Mouse (Mus musculus) liver, embryonic 14.5 days (tissue): ENCODE measurements at regions not wholly inside any gene's neighbourhood (a gene's known extent, or its start where the extent isn't known, plus 50 kb on each side); places are given as distances from the start of the nearest gene placed in this dataset.

Experiments
- ATAC-seq: fragments of 200-750 bp; cut with Nextera tagmentation; 2 replicates; pipeline ENCODE4 v1.8.0; 2017; ENCODE audit warnings: moderate number of reproducible peaks, mild to moderate bottlenecking, moderate library complexity; ENCODE audit not compliant: insufficient read depth
- DNase-seq, 3 experiments: peaks; one replicate each; pipeline ENCODE4 v3.0.0-alpha.2; 2012 to 2013; ENCODE audit warnings: low read depth in 3 of 3, low spot score in 3 of 3
- H3K27ac ChIP-seq: fragments of 300-500 bp; sonication (generic); 2 replicates; pipeline ENCODE4 v1.5.1; 2014; ENCODE audit warnings: moderate library complexity, mild to moderate bottlenecking, control low read depth, inconsistent platforms
- H3K27me3 ChIP-seq: fragments of 300-500 bp; sonication (generic); 2 replicates; pipeline ENCODE4 v1.6.1; 2014; ENCODE audit warnings: mild to moderate bottlenecking, low read length, moderate library complexity; ENCODE audit not compliant: control insufficient read depth, insufficient read depth
- H3K36me3 ChIP-seq: fragments of 300-500 bp; sonication (generic); replicated peaks from 2 replicates; pipeline ENCODE4 v1.6.1; 2014; ENCODE audit warnings: low read depth; ENCODE audit not compliant: control insufficient read depth, insufficient read depth
- H3K4me1 ChIP-seq, 2 experiments: fragments of 200-500 bp in 1 of 2; fragments of 300-500 bp in 1 of 2; sonication (generic) in 1 of 2; replicated peaks; 2 replicates each; pipeline ENCODE4 v1.6.1; 2012 to 2014; ENCODE audit warnings: antibody characterized with exemption in 1 of 2, inconsistent platforms in 1 of 2, low read length in 1 of 2; ENCODE audit not compliant: control insufficient read depth in 2 of 2, insufficient read depth in 2 of 2
- H3K4me2 ChIP-seq: fragments of 300-500 bp; sonication (generic); 2 replicates; pipeline ENCODE4 v1.6.1; 2014; ENCODE audit warnings: low read depth, mild to moderate bottlenecking, control low read depth, moderate library complexity
- H3K4me3 ChIP-seq, 2 experiments: fragments of 200-500 bp in 1 of 2; fragments of 300-500 bp in 1 of 2; sonication (generic) in 1 of 2; 2 replicates each; pipeline ENCODE4 v1.5.1; 2012 to 2014; ENCODE audit warnings: low read depth in 2 of 2, low read length in 2 of 2, mild to moderate bottlenecking in 2 of 2, control low read depth in 1 of 2, inconsistent platforms in 1 of 2, moderate library complexity in 1 of 2; ENCODE audit not compliant: insufficient read depth in 1 of 2
- H3K9ac ChIP-seq: fragments of 300-500 bp; sonication (generic); replicated peaks from 2 replicates; pipeline ENCODE4 v1.6.1; 2014; ENCODE audit warnings: mild to moderate bottlenecking, control low read depth, moderate library complexity
- H3K9me3 ChIP-seq: fragments of 300-500 bp; sonication (generic); 2 replicates; pipeline ENCODE4 v1.6.1; 2016; ENCODE audit warnings: low read length, mixed read lengths; ENCODE audit not compliant: control insufficient read depth
- CTCF ChIP-seq: IDR thresholded peaks from 2 replicates; pipeline ENCODE4 v1.5.1; 2016; ENCODE audit warnings: antibody characterized with exemption, low read depth, control low read depth
- EP300 ChIP-seq: IDR thresholded peaks from 2 replicates; pipeline ENCODE4 v1.6.1; 2016; ENCODE audit warnings: antibody characterized with exemption, low read depth
- WGBS: fragments of 180-500 bp; shearing (Covaris S2); extraction: QIAGEN DNeasy Blood & Tissue Kit; methylation state at CpG from one replicate; pipeline ENCODE4 v1.1.7; 2014; ENCODE audit not compliant: insufficient replicate concordance; 5-methylcytosine and 5-hydroxymethylcytosine counted together

- DNase-seq (no peak), ATAC-seq (no peak)
- Histone ChIP-seq H3K4me1 (no peaks in the 10 kb centered on the region), H3K27ac (no peak overlapping the region), H3K36me3 (no peaks in the 10 kb centered on the region), H3K4me2 (no peak overlapping the region), H3K4me3 (no peak overlapping the region), H3K27me3 (no peaks in the 10 kb centered on the region), H3K9ac (no peak overlapping the region), H3K9me3 (no peaks in the 10 kb centered on the region)
- WGBS = 27% methylated on average over 2 of the region's 2 CpGs
- TF ChIP-seq EP300 = no peak
- no peak for TF ChIP-seq CTCF
Observed at GRCm38 (mm10) chr3:33440905-33441304, 297.9 kb upstream of the Pex5l start.

- TF ChIP-seq CTCF = no peak
- TF ChIP-seq EP300 = no peak
- ATAC-seq = no peak
Observed at GRCm38 (mm10) chr3:33440500-33440899, 297.5 kb upstream of the Pex5l start.

GRCm38 (mm10) chr3:33416922-33417321 is 273.9 kb upstream of the Pex5l start:
- no peak for ATAC-seq
- Histone ChIP-seq H3K9ac (no peak overlapping the region), H3K27ac (no peak overlapping the region), H3K4me3 (no peak overlapping the region), H3K9me3 (no peaks in the 10 kb centered on the region), H3K4me2 (no peak overlapping the region), H3K36me3 (no peaks in the 10 kb centered on the region), H3K27me3 (no peaks in the 10 kb centered on the region), H3K4me1 (no peaks in the 10 kb centered on the region)
- WGBS = 57% methylated on average over 3 of the region's 3 CpGs
- no peak for DNase-seq
- TF ChIP-seq EP300 = no peak
- no peak for TF ChIP-seq CTCF

More at GRCm38 (mm10) chr3:33440500-33440899, 297.5 kb upstream of the Pex5l start:
- no peak overlapping the region for H3K9ac ChIP-seq
- H3K9me3 ChIP-seq = no peaks in the 10 kb centered on the region
- H3K36me3 ChIP-seq = no peaks in the 10 kb centered on the region
- DNase-seq = no peak
- no peak overlapping the region for H3K4me3 ChIP-seq
- no peak overlapping the region for H3K4me2 ChIP-seq
- H3K27me3 ChIP-seq = no peaks in the 10 kb centered on the region
- H3K4me1 ChIP-seq = no peaks in the 10 kb centered on the region
- no peak overlapping the region for H3K27ac ChIP-seq

GRCm38 (mm10) chr3:33416321-33416720 is 273.3 kb upstream of the Pex5l start:
- Histone ChIP-seq H3K27ac (no peak overlapping the region), H3K4me1 (no peaks in the 10 kb centered on the region), H3K9ac (no peak overlapping the region), H3K4me2 (no peak overlapping the region), H3K4me3 (no peak overlapping the region), H3K27me3 (no peaks in the 10 kb centered on the region), H3K9me3 (no peaks in the 10 kb centered on the region), H3K36me3 (no peaks in the 10 kb centered on the region)
- DNase-seq (no peak), ATAC-seq (no peak)
- WGBS = 61% methylated on average over 1 of the region's 1 CpGs
- no peak for TF ChIP-seq CTCF
- no peak for TF ChIP-seq EP300

- Histone ChIP-seq H3K4me2 (no peak overlapping the region), H3K9ac (no peak overlapping the region), H3K4me1 (no peaks in the 10 kb centered on the region), H3K27me3 (no peaks in the 10 kb centered on the region), H3K36me3 (no peaks in the 10 kb centered on the region), H3K9me3 (no peaks in the 10 kb centered on the region), H3K27ac (no peak overlapping the region), H3K4me3 (no peak overlapping the region)
- DNase-seq (no peak), ATAC-seq (no peak)
- TF ChIP-seq CTCF = no peak
- WGBS = 45% methylated on average over 2 of the region's 2 CpGs
Observed at GRCm38 (mm10) chr3:33401904-33402303, 258.9 kb upstream of the Pex5l start.

GRCm38 (mm10) chr3:33399321-33399720 is 256.3 kb upstream of the Pex5l start:
- Histone ChIP-seq H3K9ac (no peak overlapping the region), H3K27me3 (no peaks in the 10 kb centered on the region), H3K4me3 (no peak overlapping the region), H3K9me3 (no peaks in the 10 kb centered on the region), H3K4me2 (no peak overlapping the region), H3K36me3 (no peaks in the 10 kb centered on the region), H3K4me1 (no peaks in the 10 kb centered on the region), H3K27ac (no peak overlapping the region)
- ATAC-seq = no peak
- WGBS = 40% methylated on average over 8 of the region's 8 CpGs
- no peak for DNase-seq
- TF ChIP-seq CTCF (no peak), EP300 (no peak)
